Mouse (Mus musculus) megakaryocyte, adult 5-6 weeks (primary cell): ENCODE data around the gene Tbc1d14. TPM values are rescaled to one million over a fixed set of nuclear protein-coding genes. Genes with fewer than 3 reads are reported as not detected.

Experiments used
- ATAC-seq: 2 replicates; pipeline ENCODE4 v1.8.0; 2016; ENCODE audit warnings: mild to moderate bottlenecking, inconsistent platforms; ENCODE audit not compliant: poor library complexity, severe bottlenecking
- total RNA-seq, 2 experiments: library from RNA; stranded (forward) in 1 of 2; stranded (reverse) in 1 of 2; fragments of 153-499, 151-499 nt in 1 of 2; fragments of 221-1000, 200-1000 nt in 1 of 2; gene quantifications; 2 replicates each; pipeline versions ENCODE4 v1.2.3 to v1.2.4; 2015 to 2017

The Tbc1d14 gene
- total RNA-seq, 2 experiments from 2014 or later = 11.2 to 25.5 TPM

DNA sequence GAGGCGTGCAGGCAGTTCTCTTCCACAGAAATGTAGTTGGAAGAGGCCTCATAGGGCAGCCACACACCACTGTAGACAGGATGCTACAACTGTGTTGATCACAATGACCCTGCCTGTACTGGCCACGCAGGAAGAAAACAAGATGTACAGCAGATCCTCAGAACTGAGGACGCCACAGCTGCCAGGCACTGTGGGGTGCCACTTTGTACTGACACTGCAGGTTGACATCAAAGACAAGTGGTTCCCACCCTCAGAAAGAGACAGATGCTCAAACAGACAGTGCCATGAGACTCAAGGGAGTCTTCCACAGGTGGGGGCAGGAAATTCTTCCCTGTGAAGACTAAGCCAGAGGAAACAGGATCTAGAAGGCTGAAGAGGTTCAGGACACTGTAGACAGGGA lies 73.3 kb downstream of the Tbc1d14 start:
- no peak for ATAC-seq

DNA sequence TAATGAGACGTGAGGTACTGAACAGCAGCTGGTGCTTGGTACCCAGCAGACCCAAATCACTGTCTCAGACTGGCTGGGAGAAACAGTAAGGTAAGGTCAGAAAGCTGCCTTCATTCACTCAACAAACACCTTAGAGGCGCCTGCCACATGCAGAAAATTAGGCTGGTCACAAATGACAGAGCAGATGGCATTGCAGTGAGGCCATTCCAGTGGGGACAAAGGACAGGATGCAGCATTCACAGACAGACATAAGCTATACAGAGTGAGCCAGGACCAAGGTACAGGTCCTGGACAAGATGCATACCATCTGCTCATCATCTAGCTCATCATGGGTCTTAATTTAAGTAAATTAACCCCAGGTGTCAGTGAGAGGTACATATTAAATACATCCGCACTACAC lies 75.5 kb downstream of the Tbc1d14 start:
- no peak for ATAC-seq

DNA sequence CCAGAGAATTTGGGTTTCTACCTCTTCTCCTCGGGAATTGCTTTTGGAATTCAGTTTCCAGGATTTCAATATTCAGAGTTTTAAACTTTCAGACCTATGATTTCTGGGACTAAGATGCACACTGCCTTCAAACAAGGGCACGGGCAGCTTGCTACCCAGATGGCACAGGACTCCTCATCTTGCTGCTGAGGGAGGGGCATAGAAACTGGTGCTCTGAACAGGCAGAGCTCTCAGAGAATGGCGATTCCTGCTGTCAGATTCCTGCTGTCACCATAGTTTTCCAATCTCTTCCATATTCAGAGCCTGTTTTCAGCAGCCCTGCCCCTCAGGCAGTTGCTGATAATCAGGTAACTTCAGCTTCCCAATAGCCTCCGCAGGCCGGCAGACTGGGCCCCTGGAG lies 77.5 kb downstream of the Tbc1d14 start:
- ATAC-seq = no peak

DNA sequence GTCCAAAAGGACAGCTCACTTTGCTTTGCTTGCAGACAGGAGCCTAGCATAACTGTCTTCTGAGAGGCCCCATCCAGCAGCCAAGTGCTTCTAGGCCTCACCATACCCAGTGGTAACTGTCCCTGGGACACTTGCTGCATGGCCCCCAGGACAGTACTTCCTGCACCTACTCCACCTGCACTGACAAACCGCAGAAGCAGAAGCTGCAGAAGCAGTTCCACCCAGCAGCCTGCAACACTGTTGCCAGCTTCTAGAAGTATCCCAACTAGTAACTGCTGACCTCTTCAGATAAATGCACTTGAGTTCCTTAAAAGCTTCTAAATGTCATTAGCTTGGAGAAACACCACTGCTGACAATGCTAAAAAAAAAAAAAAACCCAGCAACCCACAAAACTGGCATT lies 78.0 kb downstream of the Tbc1d14 start:
- ATAC-seq = no peak

DNA sequence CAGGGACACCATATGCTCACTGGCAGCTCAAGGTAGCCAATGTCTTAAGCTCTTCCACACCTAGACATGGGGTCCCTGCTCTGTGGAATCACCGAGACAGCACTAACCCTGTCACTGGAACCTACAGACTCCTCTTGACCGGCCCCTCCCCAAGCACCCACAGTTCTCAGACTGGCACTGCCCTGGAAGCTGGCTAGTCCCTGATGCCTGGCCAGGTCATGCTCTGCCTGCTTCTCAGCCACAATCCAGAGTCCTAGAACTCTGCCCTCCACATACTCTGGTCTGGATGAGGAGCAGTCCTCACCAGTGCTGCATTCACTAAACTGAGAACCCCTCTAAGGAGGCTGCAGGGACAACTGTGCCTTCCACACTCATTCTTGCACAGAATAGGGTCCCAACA lies 82.1 kb downstream of the Tbc1d14 start:
- no peak for ATAC-seq

DNA sequence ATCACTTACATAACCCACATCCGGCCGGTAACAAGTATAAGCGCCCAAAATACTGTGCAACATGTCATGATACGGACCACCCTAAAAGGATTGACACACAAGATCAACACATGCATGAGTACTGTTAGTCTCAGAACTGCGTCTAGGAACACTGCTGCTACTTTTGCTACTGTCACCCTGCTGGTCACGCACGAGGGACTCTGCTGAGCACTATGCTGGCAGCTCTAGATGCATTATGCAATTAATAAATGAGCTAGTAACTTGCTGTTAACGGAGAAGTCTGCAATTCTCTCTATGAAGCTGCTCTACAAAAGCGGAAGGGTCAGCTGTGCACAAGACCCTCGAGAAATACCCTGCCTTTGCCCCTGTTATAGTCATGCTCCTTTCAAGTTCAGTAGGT lies 84.7 kb downstream of the Tbc1d14 start:
- no peak for ATAC-seq

DNA sequence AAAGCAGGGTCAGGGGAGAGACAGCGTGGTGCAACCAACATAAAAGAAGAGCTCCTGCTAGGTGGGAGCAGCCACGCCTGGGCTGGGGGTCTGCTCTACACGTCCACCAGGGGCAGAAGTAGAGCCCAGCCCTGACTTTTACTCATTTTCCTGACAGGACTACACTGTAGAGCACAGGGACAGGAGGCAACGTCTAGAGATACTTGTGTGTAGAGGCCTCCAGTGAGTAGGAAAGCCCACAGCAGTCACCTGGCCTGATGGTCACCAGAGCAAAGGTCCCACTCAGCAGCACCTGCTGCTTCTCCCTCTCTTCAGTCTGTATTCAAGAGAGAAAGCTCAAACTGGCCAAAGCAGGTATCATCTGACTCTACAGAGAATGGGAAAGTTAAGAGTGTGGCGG lies 87.4 kb downstream of the Tbc1d14 start:
- no peak for ATAC-seq

DNA sequence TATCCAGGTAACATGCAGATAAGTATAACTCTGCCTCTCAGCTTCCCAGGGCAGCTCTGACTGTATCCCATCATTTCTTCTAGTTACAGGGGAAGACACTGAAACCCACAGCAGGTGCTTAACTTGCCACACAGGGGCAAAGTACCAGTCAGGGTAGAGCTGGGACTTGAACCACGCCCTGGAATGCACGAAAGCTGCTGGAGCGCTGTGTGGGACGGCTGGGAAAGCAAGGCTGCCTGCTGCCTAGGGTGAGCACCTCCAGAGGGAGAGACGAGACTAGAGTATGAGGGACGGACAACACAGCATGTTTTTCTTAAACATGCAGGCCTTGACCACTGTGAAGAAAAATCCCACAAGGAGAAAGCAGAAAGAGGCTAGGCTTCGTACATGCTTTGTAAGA lies 87.8 kb downstream of the Tbc1d14 start:
- ATAC-seq = no peak

DNA sequence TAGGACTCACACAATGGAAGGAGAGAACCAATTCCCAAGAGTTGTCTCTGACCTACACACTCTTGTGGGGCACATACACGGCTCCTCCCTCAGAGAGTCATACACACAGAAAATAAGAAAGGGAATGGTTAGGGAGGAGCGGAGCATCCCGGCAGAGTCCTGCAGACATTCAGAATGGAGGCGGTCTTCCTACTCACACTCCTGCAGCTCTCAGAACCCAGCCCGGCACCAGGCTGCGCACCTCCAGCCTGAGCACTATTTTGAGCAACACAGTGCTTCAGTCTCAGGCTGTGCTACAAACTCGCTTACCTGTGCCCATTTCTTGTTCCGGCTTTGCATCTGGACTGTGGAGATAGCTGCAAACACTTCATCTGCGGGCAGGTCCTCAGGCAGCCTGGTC lies 98.4 kb downstream of the Tbc1d14 start:
- no peak for ATAC-seq

DNA sequence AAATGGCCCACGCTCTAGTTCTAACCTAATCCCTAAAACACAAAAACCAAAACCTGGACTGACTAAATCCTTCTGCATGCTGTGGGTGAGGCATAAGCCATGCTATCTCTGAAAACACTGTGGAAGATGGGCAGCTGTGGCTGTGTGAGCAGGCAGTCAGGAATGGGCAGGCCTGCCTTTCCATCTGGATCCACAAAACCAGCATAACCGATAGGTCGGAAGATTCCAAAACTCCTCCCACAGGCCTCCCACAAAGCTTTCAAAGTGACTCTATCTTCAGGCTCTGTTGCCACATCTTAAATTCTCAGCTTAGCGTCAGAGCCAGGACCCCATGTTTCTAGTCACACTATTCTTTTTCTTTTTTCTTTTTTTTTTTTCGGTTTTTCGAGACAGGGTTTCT lies 99.2 kb downstream of the Tbc1d14 start:
- ATAC-seq = no peak

DNA sequence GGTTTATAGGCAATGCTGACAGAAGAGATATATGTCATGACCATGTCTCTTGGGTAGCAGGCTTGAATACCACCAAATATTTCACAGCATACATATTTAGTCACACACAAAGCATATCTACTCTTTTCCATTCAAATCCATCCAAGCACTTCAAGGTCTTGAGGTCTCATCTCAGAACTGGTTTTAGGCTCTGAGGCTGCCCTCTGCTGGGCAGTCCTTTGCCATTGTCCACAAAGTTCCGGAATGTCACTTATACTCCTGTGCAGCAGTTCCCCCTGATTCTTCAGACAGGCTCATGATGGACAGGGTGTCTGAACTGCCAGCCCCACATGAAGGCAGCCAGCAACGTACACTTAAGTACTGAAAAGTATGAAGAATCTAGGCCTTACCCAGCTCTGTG lies 103.9 kb downstream of the Tbc1d14 start:
- no peak for ATAC-seq

DNA sequence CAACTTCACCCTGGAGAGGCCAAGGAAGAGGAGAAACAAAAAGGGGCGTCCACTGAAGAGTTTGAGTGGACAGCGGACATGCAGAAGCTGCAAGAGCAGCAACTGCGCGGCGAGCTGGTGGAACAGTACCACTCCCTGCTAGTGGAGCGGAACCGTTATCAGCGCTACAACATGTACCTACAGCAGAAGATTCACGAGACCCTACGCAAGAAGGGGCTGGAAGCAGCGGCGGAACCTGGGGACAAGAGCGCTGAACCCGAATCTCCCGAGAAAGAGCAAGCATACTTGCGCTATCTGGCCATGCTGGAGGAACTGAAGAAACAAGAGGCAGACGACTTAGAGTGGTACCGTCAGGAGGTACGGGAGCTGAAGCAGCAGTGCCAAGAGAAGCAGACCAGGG lies 107.8 kb downstream of the Tbc1d14 start:
- ATAC-seq = no peak

DNA sequence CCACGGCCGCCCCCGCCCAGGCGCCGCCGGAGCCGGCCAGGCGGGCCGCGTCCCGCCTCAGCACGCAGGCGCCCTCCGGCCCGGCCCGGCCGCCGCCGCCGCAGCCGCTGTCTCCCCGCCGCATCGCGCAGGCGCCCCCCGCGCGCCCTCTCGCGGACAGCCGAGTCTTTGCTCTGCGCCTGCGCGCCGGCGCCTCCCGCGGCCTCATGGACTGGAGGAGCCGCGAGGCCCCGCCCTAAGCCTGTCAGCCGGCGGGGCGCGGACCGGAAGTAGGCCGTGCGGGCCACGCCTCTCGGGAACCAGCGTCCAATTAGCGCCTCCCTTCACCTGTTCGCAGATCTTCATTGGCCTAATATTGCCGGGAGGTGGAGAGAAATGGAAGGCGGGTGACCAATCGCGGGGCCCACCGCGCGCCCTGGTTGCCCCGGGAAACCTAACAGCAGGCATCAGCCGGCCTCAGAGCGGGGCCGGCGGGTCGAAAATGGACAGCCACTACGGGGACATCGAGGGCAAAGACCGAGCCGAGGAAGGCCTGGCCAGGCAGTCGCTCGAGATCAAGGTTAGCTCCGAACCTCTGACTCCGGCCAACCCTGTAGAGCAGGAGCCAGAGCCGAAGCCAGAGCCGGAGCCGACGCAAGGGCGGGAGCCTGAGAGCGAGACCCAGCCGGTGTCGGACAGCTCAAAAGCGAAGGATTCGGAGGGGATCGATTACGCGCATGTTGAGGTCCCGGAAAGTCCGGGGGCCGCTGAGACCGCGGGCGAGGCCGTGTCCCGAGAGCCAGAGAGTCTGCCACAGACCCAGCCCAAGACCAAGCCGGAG lies 108.7 kb downstream of the Tbc1d14 start, which contains the start of the genes Tada2b and Ccdc96:
Gene Tada2b, minus strand, starts transcription at position 115 of the 820 bp plus-strand sequence.
Gene Ccdc96, plus strand, starts transcription at position 418 of the 820 bp plus-strand sequence.
- ATAC-seq = peak; percentile 91

DNA sequence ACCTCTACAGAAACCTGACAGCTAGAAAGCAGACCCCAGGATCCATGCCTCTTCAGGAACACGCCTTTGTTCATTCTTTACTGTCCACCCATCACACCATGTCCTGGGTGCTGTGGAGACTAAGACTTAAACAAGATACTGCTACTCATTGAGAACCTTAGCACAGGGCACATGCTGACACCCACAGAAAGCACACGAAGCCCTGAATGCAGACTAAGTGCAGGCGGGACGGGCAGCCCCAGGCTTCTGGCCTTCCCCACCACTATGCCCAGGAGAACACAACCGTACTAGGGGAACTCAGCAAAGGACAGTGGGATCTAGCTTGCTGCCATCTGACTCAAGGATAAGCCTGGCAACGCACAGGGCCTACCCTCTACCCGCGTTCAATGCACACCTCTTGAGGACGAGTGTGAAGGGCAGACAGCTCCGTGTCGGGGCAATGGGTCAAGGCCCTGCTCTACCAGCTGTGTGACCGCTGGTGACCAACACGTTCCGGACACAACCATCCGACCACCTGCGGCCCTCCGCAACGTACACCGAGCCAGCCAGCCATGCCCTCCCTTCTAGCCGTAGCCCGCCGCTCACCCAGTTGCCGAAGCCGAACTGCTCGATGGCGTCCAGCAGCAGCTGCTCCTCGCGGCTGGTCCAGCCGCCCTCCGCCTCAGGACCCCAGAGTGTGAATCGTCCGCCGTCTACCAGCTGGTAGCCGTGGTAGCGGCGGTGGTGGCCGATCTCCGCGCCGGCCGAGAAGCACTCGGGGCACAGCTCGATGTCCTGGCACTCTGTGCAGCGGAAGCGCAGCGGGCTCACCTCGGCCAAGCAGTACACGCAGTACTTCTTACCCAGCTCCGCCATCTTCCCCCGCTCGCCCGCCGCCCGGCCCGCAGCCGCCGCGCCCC lies 109.6 kb downstream of the Tbc1d14 start:
- ATAC-seq = peak; percentile 20

DNA sequence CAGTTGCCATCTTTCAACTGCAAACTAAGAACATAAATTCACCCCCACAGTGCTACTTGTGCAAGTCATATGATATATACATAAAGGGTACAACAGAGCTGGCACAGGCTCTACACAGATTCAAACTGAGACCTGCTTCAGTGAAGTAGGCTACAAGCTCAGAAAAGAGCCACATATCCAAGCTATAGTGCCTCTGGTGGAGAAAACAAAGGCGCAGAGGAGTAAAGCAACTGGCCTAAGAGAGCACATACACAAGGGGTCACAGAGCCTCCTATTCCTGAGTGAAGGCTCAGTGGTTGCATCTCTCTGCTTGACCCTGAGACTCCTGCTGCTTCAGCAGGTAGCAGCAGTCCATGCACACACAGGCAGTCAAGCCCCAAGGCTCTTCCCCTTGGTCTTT lies 112.0 kb downstream of the Tbc1d14 start:
- no peak for ATAC-seq

DNA sequence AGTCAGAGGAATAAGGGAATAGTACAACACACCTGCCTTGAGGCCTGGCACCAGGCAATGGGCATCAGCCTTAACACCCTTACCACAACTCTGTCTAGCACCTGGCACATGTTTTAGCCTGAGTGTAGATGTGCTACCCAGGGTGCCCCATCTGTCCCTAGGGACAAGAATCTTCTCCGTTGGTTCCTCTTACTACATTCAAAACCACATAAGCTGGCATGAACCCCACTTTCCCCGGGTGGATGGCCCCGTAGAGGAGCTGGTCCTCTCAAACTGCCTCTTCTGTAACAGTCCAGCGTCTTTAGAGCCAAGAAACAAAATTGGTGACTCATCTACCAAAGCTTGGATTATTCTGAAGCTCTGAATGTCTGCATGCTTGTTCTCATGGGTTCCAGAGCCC lies 112.7 kb downstream of the Tbc1d14 start:
- ATAC-seq = no peak

DNA sequence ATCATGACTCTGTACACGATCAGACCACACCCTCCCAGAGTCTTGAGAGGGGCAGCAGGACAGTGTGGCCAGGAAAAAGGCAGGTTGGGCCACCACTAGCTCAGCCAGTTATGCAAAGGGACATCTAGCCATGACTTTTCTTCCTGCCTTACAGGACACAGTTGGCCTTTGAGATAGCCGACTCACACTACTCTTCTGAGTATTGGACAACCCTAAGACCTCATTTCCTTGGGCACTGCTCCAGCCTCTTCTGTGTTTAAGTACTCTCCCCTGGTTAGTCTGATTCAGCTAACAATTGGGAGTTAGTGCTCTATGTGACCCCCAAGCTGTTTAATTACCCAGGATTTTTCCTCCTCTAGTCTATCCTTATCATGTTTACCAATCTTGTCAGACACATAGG lies 113.3 kb downstream of the Tbc1d14 start:
- ATAC-seq = no peak

DNA sequence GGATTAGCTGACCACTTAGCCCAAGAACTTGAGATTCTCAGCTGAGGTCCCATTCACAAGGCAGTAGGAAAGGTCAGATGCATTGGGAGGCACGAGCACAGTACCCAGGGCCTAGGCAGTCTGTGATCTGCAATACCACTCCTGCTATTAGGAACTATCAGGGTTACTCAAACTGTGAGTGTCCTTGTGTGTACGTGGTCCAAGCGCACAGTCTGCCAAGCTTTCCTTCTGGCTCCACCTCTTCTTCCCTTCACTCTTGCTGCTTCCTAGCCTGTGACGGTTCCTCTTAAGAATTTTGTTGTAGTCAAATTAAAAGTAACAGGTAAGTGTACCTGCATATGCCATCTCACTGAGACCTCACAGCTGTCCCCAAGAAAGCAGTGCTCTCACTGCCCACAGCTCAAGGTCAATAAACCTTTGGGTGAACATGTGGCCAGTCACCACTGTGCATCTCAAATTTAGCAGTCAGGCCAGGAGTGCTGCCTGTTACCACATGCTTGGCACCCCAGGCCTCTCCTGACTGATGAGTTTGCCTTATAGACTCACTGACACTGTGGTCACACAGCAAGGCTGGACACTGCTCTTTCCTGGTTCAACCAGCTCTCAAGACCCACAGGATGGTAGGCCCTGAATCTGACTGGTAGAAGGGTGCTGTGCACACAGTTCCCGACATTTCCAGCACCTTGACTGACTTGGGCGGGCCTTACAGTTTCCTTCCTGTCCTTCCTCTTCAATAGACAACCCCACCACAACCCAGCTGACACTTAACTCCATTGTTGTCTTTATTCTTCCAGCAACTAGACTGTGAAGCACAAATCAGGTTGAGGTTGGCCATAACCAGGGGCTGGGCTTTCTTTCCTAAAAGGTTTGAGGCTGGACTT lies 114.3 kb downstream of the Tbc1d14 start:
- ATAC-seq = no peak

DNA sequence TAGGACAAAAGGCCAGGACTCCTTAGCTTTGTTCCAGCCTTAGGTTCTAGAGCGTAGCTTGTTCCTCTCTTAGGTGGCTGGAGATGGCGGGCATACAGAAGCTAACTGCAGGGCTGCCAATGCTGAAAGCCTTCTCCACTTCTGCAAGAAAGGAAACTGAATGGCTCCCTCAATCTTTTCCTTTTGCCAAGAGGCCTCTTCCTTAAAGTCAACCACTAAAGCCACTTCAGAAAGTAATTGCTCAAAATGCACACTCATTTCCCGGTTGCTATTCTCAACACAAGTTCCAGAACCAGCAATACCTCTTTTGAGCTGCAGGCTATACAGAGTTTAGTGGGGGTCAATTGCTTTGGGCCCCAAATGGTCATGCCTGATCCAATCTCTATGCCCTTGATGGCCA lies 115.6 kb downstream of the Tbc1d14 start:
- peak; percentile 26; the same call in 1 of the 2 replicates for ATAC-seq

DNA sequence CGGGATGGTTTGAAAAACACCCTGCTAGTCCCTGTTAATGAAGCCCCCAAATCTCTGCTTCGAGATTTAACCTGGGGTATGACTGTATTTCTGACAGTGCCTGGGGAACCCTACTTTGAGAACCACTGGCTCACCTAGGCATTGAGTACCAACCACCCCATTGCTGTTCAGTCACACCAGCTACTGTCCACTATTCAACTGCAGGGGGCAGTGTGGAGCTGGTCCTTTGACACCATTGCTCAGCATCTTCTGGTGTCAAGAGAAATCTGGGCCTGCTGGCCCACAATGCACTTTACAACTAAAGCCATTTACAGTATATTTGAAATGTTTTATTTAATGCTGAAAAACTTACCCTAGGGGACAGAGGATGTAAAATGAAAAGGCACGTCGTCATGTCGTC lies 118.8 kb downstream of the Tbc1d14 start:
- ATAC-seq = peak; percentile 91
